Mouse (Mus musculus): ENCODE results near the gene Krtap1-4. TPM values are rescaled to one million over a fixed set of nuclear protein-coding genes. Genes with fewer than 3 reads are reported as not detected.
A peak's percentile ranks its signal among the peaks of the same experiment; 100 is the strongest.

Gene Krtap1-4
- total RNA-seq, 2 experiments from 2014 or later = not detected

- DNase-seq (ENCODE audit: low spot score in 2 of 2) = no peak
These were observed 27.3 kb downstream of the Krtap1-4 start for GRCm38 (mm10) chr11:99556195-99556594.

DNA sequence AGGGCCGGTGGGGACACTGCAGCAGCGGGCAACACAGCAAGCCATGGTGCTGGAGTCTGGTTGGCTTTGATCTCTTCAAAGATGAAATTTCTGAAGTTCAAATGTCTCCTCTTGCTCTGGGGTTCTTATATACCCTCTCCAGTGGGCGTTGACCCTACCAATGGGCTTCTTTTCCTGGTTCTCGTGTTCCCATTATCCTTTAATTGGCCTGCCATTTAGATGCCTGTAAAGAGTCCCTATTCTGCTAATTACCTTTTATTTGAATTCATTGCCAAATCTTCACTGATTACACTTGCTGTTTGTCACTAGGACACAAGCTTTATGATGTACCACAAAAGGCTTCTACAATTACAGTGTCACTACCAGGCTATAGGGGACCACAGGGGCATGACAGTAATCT lies 32.7 kb downstream of the Krtap1-4 start, which contains the start of gene Krtap3-3:
TSS of gene Krtap3-3 (minus strand) at position 101 of the 400 bp plus-strand sequence.
- no peak for DNase-seq (ENCODE audit: low spot score in 2 of 2)

DNA sequence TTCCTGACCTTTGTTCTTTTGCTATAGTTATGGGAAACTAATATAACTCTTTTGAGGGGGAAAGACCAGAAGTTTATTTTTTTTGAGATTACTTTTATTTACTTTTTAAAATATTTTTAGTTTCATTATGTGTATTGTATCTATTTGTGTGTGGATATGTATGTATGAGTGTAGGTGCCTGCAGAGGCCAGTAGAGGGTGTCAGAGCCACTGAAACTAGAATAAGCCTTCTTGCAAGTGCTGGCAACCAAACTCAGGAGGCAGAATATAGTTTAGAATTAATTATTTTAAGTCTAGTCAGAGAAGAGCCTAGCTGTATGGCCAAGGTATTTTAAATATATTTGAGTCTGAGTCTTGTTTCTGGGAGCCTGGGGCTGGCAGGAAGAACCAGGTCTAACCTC lies 35.6 kb downstream of the Krtap1-4 start:
- DNase-seq (ENCODE audit: low spot score in 2 of 2) = no peak

DNA sequence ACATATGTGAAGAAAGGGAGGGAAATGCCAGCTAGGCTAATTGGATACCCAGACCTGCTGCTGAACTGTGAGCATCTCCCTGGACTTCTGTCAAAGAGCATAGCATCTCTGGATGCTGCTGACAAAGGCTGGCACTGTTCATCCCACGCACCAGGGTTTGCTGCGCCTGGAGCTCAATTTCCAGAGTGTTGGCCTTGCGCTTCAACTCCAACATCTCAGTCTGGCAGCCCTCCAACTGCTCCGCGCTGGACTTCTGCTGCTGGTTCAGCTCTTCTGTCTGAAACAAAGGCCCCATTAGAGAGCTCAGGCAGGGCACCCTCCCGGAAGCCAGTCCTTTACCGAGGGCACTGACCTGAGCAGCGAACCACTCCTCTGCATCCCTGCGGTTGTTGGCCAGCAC lies 43.7 kb downstream of the Krtap1-4 start:
- peak in 1 of 2 experiments; percentile 30 for DNase-seq (ENCODE audit: low spot score in 2 of 2)

Other genes starting within 250 kb of the Krtap1-4 start
- gene Krt26, start 245.7 kb downstream of the Krtap1-4 start, total RNA-seq (2021) = not detected
- gene Krt27, start 232.6 kb downstream of the Krtap1-4 start, total RNA-seq (2021) = under 1 TPM in 1 of 2 experiments, not detected in 1; 0.18 TPM
- gene Krt28, start 208.8 kb downstream of the Krtap1-4 start, total RNA-seq (2021) = not detected
- gene Krt10, start 194.3 kb downstream of the Krtap1-4 start, total RNA-seq (2021) = 1 to 10 TPM; 7.6 to 8.2 TPM
- not detected for gene Krt12, start 161.4 kb downstream of the Krtap1-4 start, total RNA-seq (2021)
- under 1 TPM in 1 of 2 experiments, not detected in 1; 0.32 TPM for gene Krt20, start 145.5 kb downstream of the Krtap1-4 start, total RNA-seq (2021)
- under 1 TPM in 1 of 2 experiments, not detected in 1; 0.16 TPM for gene Krt23, start 90.5 kb downstream of the Krtap1-4 start, total RNA-seq (2021)
- gene Krt39, start 62.3 kb downstream of the Krtap1-4 start, total RNA-seq (2021) = not detected
- not detected for gene Krt40, start 40.5 kb downstream of the Krtap1-4 start, total RNA-seq (2021)
- gene Krtap3-3, start 32.8 kb downstream of the Krtap1-4 start, total RNA-seq (2021) = not detected
- gene Krtap3-2, start 26.8 kb downstream of the Krtap1-4 start, total RNA-seq (2021) = not detected
- not detected for gene Gm11939, start 24.2 kb downstream of the Krtap1-4 start, total RNA-seq (2021)
- gene Krtap3-1, start 17.0 kb downstream of the Krtap1-4 start, total RNA-seq (2021) = not detected
- gene Krtap1-5, start 2.6 kb downstream of the Krtap1-4 start, total RNA-seq (2021) = not detected
- not detected for gene Krtap1-3, start 7.7 kb upstream of the Krtap1-4 start, total RNA-seq (2021)
- gene Krtap9-3, start 14.5 kb upstream of the Krtap1-4 start, total RNA-seq (2021) = not detected
- not detected for gene Gm11938, start 19.7 kb upstream of the Krtap1-4 start, total RNA-seq (2021)
- gene Gm11937, start 26.5 kb upstream of the Krtap1-4 start, total RNA-seq (2021) = not detected
- gene Krtap2-4, start 31.2 kb upstream of the Krtap1-4 start, total RNA-seq (2021) = not detected
- gene Gm11562, start 36.8 kb upstream of the Krtap1-4 start, total RNA-seq (2021) = not detected
- gene Krtap4-1, start 44.6 kb upstream of the Krtap1-4 start, total RNA-seq (2021) = not detected
- not detected for gene Krtap4-2, start 51.4 kb upstream of the Krtap1-4 start, total RNA-seq (2021)
- gene Krtap4-7, start 60.4 kb upstream of the Krtap1-4 start, total RNA-seq (2021) = not detected
- not detected for gene Gm11555, start 66.6 kb upstream of the Krtap1-4 start, total RNA-seq (2021)
- not detected for gene Gm11563, start 75.3 kb upstream of the Krtap1-4 start, total RNA-seq (2021)
- not detected for gene Krtap4-6, start 82.3 kb upstream of the Krtap1-4 start, total RNA-seq (2021)
- not detected for gene Gm14190, start 107.1 kb upstream of the Krtap1-4 start, total RNA-seq (2021)
- gene Gm14180, start 150.6 kb upstream of the Krtap1-4 start, total RNA-seq (2021) = not detected
- not detected for gene Gm11595, start 189.3 kb upstream of the Krtap1-4 start, total RNA-seq (2021)
- not detected for gene Krtap4-8, start 197.1 kb upstream of the Krtap1-4 start, total RNA-seq (2021)
- gene Krtap4-9, start 201.5 kb upstream of the Krtap1-4 start, total RNA-seq (2021) = not detected
- not detected for gene Gm11596, start 209.8 kb upstream of the Krtap1-4 start, total RNA-seq (2021)
- not detected for gene Gm11569, start 215.3 kb upstream of the Krtap1-4 start, total RNA-seq (2021)
- not detected for gene Gm11554, start 220.8 kb upstream of the Krtap1-4 start, total RNA-seq (2021)
- gene Krtap4-13, start 226.2 kb upstream of the Krtap1-4 start, total RNA-seq (2021) = not detected
- gene Gm11564, start 232.0 kb upstream of the Krtap1-4 start, total RNA-seq (2021) = not detected

Measured in gastrocnemius, postnatal 4 days (tissue).